Mouse (Mus musculus) megakaryocyte-erythroid progenitor cell, adult 5-6 weeks (primary cell): ENCODE results near the gene Men1. TPM values are rescaled to one million over a fixed set of nuclear protein-coding genes. Genes with fewer than 3 reads are reported as not detected.
A peak's percentile ranks its signal among the peaks of the same experiment; 100 is the strongest.

Experiments
- ATAC-seq: replicated peaks from 2 replicates; pipeline ENCODE4 v1.8.0; 2016; ENCODE audit warnings: mild to moderate bottlenecking, inconsistent platforms; ENCODE audit not compliant: severe bottlenecking, poor library complexity, low FRiP score, low TSS enrichment
- total RNA-seq, 2 experiments: library from RNA; stranded (forward) in 1 of 2; stranded (reverse) in 1 of 2; fragments of 200-1000, 215-1000 nt in 1 of 2; fragments of >200 nt in 1 of 2; fragmentation: Nextera tagmentation in 1 of 2; gene quantifications; 2 replicates each; pipeline ENCODE4 v1.2.3; 2014 to 2017

Gene Men1
- total RNA-seq, 2 experiments from 2014 or later, result 19.8 to 39.8 TPM

GRCm38 (mm10) chr19:6335458-6335827 is 664 bp downstream of the Men1 start:
- ATAC-seq, result no peak

GRCm38 (mm10) chr19:6336920-6337319 is 2.1 kb downstream of the Men1 start:
- no peak for ATAC-seq

- ATAC-seq, result no peak
Measured at GRCm38 (mm10) chr19:6338171-6338570, 3.4 kb downstream of the Men1 start.

- no peak for ATAC-seq
Measured at GRCm38 (mm10) chr19:6338716-6339115, 3.9 kb downstream of the Men1 start.

- ATAC-seq, result no peak
Measured at GRCm38 (mm10) chr19:6339191-6339590, 4.4 kb downstream of the Men1 start.

- ATAC-seq, result peak; percentile 49
Measured at GRCm38 (mm10) chr19:6339890-6340504, 5.2 kb downstream of the Men1 start.

GRCm38 (mm10) chr19:6340524-6341452 is 6.0 kb downstream of the Men1 start, which contains the start of gene Map4k2:
TSS of gene Map4k2 (plus strand) at chr19:6341135.
- ATAC-seq, result peak; percentile 55

GRCm38 (mm10) chr19:6341453-6342077 is 6.8 kb downstream of the Men1 start:
- ATAC-seq, result no peak

GRCm38 (mm10) chr19:6342276-6342933 is 7.6 kb downstream of the Men1 start:
- no peak for ATAC-seq

GRCm38 (mm10) chr19:6343066-6343925 is 8.5 kb downstream of the Men1 start:
- ATAC-seq, result no peak

- ATAC-seq, result no peak
Measured at GRCm38 (mm10) chr19:6343996-6344395, 9.2 kb downstream of the Men1 start.

- ATAC-seq, result no peak
Measured at GRCm38 (mm10) chr19:6346023-6346422, 11.2 kb downstream of the Men1 start.

GRCm38 (mm10) chr19:6346661-6347060 is 11.9 kb downstream of the Men1 start:
- no peak for ATAC-seq

GRCm38 (mm10) chr19:6347615-6348014 is 12.8 kb downstream of the Men1 start:
- no peak for ATAC-seq

- no peak for ATAC-seq
Measured at GRCm38 (mm10) chr19:6348717-6349116, 13.9 kb downstream of the Men1 start.

- peak; percentile 48 for ATAC-seq
Measured at GRCm38 (mm10) chr19:6349215-6349983, 14.6 kb downstream of the Men1 start.

GRCm38 (mm10) chr19:6351431-6352106 is 16.8 kb downstream of the Men1 start:
- no peak for ATAC-seq

- no peak for ATAC-seq
Measured at GRCm38 (mm10) chr19:6352107-6352505, 17.3 kb downstream of the Men1 start.
